9 mouse cellular contexts compared by ENCODE assay signal in genomic region chr4:82464051-82464632, GRCm38 (mm10).
DNase-seq lines count a peak whose midpoint lies in the region; ATAC-seq and TF ChIP-seq lines count a peak whose summit lies in the region.
"Had no signal": no experiment of that assay in that cellular context is flagged by ENCODE, and none has a peak within 500 bp of the region (broad histone marks: within the 10 kb centered on the region; RNA-seq: fewer than 3 reads in every experiment).

No protein-coding gene starts in this region.

- H3K36me3 ChIP-seq in forebrain, embryonic 10.5 days (replicated peaks): no peaks in the 10 kb centered on the region
- no peaks in the 10 kb centered on the region; the same call in 1 of the 2 replicates for H3K36me3 ChIP-seq in heart, embryonic 16.5 days (ENCODE audit: control insufficient read depth, insufficient read depth)
- no peaks in the 10 kb centered on the region for H3K36me3 ChIP-seq in stomach, postnatal 0 days (ENCODE audit: control insufficient read depth, insufficient read depth, low read length)

- no peak overlapping the region for H3K4me3 ChIP-seq in forebrain, embryonic 10.5 days
- no peak overlapping the region for H3K4me3 ChIP-seq in heart, embryonic 16.5 days (ENCODE audit: low read length)
- H3K4me3 ChIP-seq in stomach, postnatal 0 days (ENCODE audit: low read depth, low read length): no peak overlapping the region

- TF ChIP-seq EP300 in stomach, postnatal 0 days (optimal IDR thresholded peaks at IDR 0.05): no peak

- WGBS in forebrain, embryonic 10.5 days: 56% methylated on average over 8 of the region's 8 CpGs
- 33% methylated on average over 8 of the region's 8 CpGs for WGBS in heart, embryonic 16.5 days
- WGBS in stomach, postnatal 0 days: 31% methylated on average over 8 of the region's 8 CpGs

- H3K27ac ChIP-seq in forebrain, embryonic 10.5 days: 0 out of 2 replicates have a peak overlapping the region, but pooled peaks have one; percentile 56
- H3K27ac ChIP-seq in heart, embryonic 16.5 days (ENCODE audit: low read length): peak overlapping the region; percentile 64
- peak overlapping the region; percentile 30; the same call in 1 of the 2 replicates for H3K27ac ChIP-seq in stomach, postnatal 0 days (replicated peaks)

- peaks cover 45% of the 10 kb centered on the region for H3K4me1 ChIP-seq in forebrain, embryonic 10.5 days
- peaks cover 70% of the 10 kb centered on the region for H3K4me1 ChIP-seq in heart, embryonic 16.5 days (ENCODE audit: control insufficient read depth, insufficient read depth, low read length)
- H3K4me1 ChIP-seq in stomach, postnatal 0 days (replicated peaks; ENCODE audit: control insufficient read depth, insufficient read depth): peaks cover 10% of the 10 kb centered on the region; the same call in 1 of the 2 replicates

- ATAC-seq in heart, embryonic 16.5 days (replicated peaks; ENCODE audit: extremely low read depth, insufficient read depth, low FRiP score): peak; percentile 14; the same call in 1 of the 2 replicates
- ATAC-seq in stomach, postnatal 0 days (ENCODE audit: low FRiP score, low TSS enrichment): peak; percentile 36; the same call in 1 of the 2 replicates

- no peaks in the 10 kb centered on the region for H3K27me3 ChIP-seq in forebrain, embryonic 10.5 days (ENCODE audit: poor library complexity, severe bottlenecking)
- no peaks in the 10 kb centered on the region for H3K27me3 ChIP-seq in heart, embryonic 16.5 days (ENCODE audit: control insufficient read depth, insufficient read depth, low read length)
- H3K27me3 ChIP-seq in stomach, postnatal 0 days (ENCODE audit: control insufficient read depth, insufficient read depth, low read length): no peaks in the 10 kb centered on the region
- H3K27me3 ChIP-seq: CH12.LX had no signal

- H3K9ac ChIP-seq in heart, embryonic 16.5 days (ENCODE audit: low read length): no peak overlapping the region
- no peak overlapping the region for H3K9ac ChIP-seq in stomach, postnatal 0 days (ENCODE audit: low read length)

- H3K4me2 ChIP-seq in heart, embryonic 16.5 days (ENCODE audit: low read depth, low read length): peak overlapping the region; percentile 25; the same call in 1 of the 2 replicates
- H3K4me2 ChIP-seq in stomach, postnatal 0 days (replicated peaks; ENCODE audit: low read depth): no peak overlapping the region

- TF ChIP-seq CTCF in stomach, postnatal 0 days (IDR thresholded peaks at IDR 0.05; ENCODE audit: low read depth): no peak

- peak; percentile 37 to 55 for DNase-seq in layer of hippocampus, adult 8-10 months (ENCODE audit: low spot score in 2 of 2)
- DNase-seq in layer of hippocampus, postnatal 14 days (ENCODE audit: low spot score in 2 of 2): no peak
- DNase-seq in forebrain, embryonic 10.5 days (ENCODE audit: extremely low spot score, low spot score): no peak
- DNase-seq in kidney, postnatal 14 days: peak; percentile 86
- DNase-seq in mesoderm, embryonic 11.5 days (ENCODE audit: low read depth, low spot score): peak; percentile 69
- DNase-seq in stomach, postnatal 0 days (ENCODE audit: low spot score): peak; percentile 53
- DNase-seq in T-cell, adult 2 months (ENCODE audit: low spot score): no peak

- H3K9me3 ChIP-seq in forebrain, embryonic 10.5 days: no peaks in the 10 kb centered on the region
- H3K9me3 ChIP-seq in heart, embryonic 16.5 days (replicated peaks; ENCODE audit: control insufficient read depth, low read length): no peaks in the 10 kb centered on the region
- H3K9me3 ChIP-seq in stomach, postnatal 0 days (ENCODE audit: control insufficient read depth, low read length): no peaks in the 10 kb centered on the region

Comparison
In these comparisons a context has a peak if more than half of its experiments do, and no peak if none do; other contexts are left out.
1. DNase-seq: peak in layer of hippocampus, adult 8-10 months (2 of 2), kidney, postnatal 14 days (single experiment), mesoderm, embryonic 11.5 days (single experiment) and stomach, postnatal 0 days (single experiment); none in layer of hippocampus, postnatal 14 days (0 of 2), forebrain, embryonic 10.5 days (single experiment) and T-cell, adult 2 months (single experiment).
2. Peak in every context shown above with its lines, with median percentiles within 50 percentile points of each other: H3K27ac ChIP-seq.